Mouse (Mus musculus) cerebellum, postnatal 14 days (tissue): ENCODE measurements at regions not wholly inside any gene's neighbourhood (a gene's known extent, or its start where the extent isn't known, plus 50 kb on each side); places are given as distances from the start of the nearest gene placed in this dataset.
A peak's percentile ranks its signal among the peaks of the same experiment; 100 is the strongest.
"Not testable (repeated sequence)": the region's sequence is repeated elsewhere in the genome, so short reads cannot be mapped to it uniquely, and the experiment has no call there.

ENCODE experiments used
- DNase-seq, 2 experiments: peaks; one replicate each; pipeline ENCODE4 v3.0.0; 2021; ENCODE audit warnings: mixed read lengths in 2 of 2

DNA sequence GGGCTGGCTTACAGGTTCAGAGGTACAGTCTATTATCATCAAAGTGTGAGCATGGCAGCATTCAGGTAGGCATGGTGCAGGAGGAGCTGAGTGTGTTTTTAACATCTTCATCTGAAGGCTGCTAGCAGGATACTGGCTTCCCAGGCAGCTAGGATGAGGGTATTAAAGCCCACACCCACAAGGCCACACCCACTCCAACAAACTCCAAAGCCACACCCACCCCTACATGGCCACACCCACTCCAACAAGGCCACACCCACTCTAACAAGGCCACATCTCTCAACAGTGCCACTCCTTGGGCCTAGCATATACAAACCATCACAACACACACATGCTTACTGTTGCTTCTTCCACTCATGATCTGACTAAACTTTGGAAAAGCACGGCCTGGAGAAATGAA lies 172.5 kb downstream of the Msrb3 start:
- DNase-seq: no peak

DNA sequence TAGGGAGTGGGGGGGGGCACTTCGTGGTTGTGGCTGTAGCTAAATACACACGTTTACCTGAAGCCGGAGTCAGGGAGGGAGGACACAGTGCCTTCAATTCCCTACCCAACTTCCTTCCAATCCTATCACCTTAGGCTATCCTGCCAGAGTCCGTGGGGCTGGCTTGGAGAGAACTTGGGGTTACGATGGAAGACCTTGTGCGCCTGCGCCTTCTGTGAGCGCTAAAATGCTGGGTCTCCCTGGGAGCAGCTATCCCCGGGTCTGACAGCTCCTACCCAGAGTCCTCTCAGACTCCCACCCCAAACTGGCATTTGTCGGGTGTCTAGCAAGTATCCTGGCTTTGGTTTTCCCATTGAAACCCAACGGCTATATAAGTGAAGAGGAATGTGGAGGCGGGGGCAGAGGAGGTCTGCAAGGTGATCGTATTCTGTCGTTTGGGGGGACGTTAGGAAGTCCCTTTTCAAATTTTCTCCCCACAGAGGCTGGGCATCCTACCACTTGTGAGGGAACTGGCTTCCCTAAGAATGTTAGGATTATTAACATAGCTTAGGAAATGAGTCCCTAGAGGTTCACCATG lies 176.9 kb downstream of the Msrb3 start:
- DNase-seq: no peak

DNA sequence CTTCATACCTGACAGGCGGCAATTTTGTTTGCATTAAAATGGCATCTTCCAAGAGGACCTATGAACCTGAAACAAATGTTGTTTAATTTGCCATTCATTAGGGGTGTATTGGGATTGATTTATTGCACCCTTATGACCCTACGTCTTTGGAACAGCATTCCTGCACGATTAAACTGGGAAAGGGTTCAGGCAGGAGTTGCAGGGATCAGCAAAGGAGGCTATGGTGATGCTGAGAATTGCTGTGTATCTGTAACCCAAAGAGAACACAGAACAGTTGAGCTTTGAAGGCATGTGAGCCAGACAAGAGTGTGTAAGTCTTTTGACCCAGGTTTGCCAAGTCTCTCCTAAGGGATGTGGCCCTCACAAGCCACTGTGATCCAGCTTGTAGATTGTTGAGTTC lies 177.9 kb downstream of the Msrb3 start:
- no peak for DNase-seq

DNA sequence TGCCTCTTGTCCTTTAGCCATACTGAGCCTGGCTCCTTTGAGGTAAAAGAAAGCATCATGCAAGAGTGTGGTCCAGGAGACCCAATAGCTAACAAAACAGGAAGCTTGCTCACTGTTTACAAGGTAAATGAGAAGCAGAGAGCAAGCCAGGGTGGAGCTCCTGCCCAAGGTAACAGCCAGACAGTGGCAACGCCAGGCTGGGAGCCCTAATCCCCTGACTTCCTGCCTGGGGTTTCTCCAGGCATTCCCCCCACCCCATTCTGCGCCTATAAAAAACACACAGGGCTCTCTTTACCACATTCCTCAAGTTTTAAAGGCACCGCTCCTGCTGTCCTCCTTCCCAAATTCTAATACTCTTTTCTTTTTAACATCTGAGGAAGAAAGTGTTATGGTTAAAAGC lies 178.8 kb downstream of the Msrb3 start:
- no peak for DNase-seq

DNA sequence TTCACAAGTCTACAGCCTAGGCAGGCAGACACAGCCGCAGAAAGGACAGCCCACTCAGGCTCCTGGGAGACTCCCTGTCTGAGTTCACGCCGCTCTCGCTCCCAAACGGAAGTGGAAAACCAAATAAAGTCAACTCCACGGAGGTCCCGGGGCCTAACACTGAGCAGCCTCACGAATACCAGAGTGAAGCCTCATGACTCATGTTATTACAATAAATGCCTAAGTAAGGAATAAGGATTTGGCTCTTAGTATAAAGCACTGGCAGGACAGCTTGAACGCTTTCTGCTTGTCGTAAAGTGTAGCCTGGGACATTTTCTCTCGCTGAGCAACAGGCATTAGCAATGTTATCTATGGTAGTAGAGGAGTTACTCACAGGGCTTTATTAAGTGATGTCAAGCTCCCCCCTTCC lies 181.7 kb downstream of the Msrb3 start:
- no peak for DNase-seq

DNA sequence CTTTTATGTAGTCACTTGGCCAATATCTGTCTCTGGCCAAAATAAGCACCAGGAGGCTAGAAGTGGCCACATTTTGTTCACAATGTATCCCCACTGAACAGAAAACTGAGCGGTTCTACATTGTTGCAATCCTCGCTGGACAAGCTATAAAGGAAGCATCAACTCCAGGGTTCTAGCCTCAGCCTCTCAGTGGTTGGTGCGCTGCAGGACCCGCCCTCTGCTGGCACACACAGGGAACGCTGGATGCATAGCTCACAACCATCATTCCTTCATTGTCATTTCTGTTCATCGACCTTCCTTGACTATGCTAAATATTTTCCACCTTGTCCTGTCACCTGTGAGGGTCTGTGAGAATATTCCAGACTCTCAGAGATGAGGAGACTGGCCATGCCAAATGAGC lies 182.5 kb downstream of the Msrb3 start:
- no peak for DNase-seq

DNA sequence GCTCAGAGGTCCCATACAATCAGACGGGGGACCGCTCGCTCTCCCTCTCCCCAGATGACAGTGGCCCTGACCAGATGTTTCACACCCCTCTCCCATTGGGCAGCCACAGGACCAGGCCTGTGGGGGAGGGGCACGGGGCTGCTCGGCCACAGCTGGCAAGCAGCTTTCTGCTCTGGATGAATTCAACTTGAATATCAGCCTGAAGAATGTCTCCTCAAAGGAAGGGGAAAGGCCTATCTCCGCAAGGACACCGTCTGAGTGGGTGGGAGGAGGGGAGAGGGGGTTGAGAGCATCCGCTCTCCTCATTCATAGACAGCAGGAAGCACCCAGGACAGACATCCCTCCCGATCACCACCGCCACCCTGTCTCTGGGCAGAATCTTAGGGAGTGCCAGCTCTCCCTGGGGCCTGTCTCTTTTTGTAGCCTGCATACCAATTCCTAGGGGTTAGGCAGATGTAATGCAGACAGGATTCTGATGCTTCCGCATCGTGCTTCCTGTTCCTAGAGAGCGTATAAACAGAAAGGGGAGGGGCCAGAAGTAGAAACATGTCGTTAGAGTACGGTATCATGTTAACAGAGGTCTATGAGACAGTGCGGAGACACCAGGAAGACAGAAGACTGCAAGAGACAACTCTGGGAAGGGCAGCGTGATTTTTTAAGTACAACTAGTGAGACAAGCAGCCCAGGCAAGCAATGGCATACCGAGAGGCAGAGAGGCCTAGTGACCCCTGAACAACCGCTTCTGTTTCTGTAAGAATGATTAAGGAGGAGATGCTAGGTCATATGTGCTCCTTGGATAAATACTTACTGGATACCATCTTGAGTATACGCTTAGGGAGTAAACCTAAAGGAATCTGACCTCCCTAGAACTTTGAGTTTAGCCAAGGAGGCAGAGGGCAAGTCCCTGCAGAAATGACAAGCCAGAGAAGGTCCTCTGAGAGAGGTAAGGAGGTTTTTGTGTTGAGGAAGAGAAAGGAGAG lies 190.8 kb downstream of the Msrb3 start:
- DNase-seq: no peak

DNA sequence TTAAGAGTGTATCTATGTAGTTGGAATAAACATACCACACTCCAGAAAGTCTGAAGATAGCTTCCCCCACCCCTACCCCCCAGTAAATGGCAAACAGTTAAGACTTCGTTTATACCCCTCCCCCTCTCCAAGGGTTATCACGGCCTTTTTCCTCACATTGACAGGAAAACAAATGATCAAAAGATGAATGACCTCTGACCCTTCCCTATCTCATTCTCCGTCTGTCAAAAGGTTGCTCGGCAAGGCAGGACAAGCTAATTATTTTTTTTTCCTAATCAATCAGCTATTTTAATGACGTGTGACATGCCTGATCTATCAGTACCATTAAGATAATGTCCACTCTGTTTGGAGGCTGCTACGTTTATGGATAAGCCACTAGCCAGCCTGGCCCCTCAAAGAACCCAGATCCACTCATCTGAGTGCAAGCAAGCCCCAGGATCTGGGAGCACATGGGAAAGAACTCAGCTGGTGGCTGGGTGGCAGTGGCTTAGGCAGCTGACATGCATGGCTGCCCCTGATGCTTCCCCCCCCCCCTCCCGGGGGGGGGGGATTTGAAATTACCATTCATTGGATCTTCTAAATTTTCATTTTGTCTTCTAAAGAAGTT lies 192.1 kb downstream of the Msrb3 start:
- no peak for DNase-seq

DNA sequence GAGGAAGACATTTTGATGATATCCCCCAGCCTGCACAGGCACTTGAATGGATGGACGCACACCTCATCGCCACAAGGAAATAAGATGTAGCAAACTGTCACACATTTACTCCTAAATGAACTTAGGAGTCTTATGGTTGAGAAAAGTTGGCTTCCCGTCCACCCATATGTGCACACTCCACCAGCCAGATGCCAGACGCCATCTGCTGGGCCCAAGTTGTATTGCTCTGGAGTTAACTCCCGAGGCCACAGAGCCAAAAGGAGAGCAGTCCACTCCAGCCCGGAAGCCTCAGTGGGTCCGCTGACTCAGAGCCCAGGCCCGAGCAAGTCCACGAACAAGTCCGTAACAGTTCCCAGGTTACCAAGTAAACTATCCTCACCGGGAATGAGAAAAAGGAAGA lies 197.1 kb downstream of the Msrb3 start:
- peak; percentile 86 to 87 for DNase-seq

DNA sequence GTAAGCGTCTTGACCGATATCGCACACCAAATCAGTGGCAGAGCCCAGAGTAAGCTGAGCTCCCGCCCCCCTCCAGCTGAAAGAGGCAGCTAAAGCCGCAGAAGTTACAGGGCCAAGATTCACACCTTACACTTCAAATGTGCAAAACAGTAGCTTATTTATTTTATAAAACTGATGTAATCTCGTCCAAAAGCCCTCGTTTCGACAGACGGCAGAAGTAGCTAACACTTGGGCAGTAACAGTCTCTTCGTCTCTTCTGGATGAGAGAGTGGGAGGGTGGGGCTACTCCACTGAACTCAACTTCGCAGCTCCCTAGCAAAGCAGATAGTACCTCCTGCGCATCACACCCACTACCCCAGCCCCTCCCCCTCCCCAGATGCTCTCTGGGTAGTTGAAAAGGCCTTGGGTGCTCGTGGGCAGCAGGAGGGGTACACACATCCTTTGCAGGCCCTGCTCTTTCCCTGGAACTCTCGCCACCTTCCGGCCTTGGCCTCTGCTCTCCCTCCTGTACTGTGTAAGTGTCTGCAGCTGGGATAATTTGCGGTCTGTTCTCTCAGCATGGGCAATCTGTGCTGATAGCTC lies 201.5 kb downstream of the Msrb3 start:
- DNase-seq: no peak

DNA sequence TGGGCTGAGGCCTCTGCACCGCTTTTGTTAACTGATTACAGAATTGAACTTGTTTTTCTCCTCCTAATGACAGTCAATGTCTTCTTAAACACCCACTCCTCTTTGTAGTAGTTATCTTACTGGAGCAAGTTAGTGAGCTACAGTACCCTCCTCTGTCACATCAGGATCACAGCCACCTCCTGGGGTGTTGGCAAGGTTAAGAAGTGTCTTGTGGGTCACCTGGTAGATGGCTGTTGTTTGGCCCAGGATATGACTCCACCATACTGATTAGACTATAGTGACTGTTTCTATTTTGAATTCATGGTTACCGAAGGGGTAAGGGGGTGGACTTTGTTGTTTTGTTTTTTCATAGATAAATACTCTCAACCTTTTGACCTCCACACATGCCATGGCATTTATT lies 202.4 kb downstream of the Msrb3 start:
- DNase-seq: no peak

DNA sequence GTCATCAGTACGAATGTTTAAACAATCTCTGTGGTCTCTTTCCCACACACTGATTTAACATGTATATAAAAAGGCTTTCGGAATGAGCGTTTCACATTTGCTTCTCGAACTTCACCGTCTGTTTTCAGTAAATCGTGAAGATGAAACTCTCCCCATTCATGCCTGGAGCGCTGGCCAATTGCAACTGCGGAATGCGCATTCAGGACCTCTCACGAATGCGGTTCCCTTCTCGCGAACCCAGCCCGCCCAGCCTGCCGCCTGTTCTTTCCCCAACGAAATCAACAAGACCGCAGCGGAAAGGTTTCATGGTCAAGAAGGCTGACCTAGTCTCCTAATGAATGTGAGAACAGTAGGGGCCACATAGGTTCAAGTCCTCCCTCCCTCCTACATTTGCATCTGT lies 204.4 kb downstream of the Msrb3 start:
- DNase-seq: no peak

DNA sequence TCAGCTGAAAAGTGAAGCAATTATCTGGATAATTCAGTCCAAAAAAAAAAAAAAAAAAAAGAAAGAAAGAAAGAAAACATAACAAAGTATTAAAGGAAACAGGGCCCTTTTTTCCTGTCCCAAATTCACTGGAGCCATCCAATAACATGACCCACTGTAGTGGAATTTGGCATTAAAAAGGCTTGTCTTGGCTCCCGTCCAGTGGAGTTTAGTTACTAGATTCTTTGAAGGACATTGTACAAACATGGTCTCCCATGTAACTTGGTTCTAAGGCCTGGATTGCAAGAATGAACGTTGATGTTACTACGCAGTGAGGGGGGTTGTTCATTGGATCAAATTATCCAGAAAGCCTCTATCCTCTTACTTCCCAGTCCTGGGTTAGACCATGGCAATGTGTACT lies 207.4 kb downstream of the Msrb3 start:
- peak in 1 of 2 experiments; percentile 23 for DNase-seq

DNA sequence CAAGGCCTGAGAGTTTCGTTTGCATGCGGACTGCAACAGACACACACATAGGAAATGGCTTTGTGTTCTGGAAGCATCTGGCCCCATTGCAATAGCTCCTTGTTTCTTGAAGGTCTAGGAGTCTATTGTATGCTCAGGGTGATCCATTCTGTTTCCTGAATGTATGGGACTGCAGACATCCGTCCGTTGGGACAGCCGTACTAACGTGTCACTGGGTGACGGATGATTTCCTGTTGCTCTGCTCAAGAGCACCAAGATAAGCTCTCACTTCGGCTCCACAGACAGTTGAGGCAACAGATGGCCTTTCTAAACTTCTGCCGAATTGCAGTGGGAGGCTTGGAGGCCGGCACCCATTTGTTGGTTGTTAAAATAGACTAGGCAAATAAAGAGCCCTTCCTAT lies 209.9 kb upstream of the Hmga2 start:
- no peak for DNase-seq

DNA sequence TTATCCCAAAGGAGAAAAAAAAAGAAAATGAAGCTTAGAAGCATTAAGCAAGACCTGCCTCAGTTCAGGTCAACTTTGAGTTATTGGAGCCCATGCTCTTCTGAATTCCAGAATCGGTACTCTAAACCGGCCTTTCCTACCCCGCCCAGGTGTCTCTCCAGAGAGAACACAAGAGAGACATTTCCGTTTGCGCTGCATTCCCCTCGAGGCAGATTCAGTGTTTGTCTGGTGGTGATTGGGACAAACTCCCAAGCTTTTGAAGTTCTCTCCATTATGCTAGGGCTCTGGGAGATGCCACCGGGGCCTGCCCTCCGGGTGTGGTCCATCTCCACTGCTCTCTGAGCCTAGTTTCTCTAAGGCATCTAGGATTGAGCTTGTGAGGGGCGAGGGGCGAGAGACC lies 205.8 kb upstream of the Hmga2 start:
- no peak for DNase-seq

DNA sequence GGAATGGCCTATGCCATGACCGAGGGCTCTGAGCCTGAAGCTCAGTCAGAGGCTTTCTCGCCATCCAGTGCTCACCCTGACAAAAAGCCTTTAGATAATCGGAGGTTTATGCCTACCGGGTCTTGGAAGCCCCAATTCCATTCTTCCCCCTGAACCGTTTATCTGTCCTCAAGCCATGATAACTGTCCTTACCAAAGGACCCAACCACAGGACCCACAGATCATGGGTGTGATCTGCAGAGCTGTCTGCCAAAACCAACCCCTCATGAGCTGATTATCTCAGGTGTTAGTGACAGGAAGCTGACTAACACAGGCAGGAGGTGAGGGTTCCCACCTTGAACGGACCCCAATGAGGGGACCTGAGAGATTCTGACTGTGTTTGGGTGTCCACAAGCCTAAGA lies 203.7 kb upstream of the Hmga2 start:
- no peak for DNase-seq

DNA sequence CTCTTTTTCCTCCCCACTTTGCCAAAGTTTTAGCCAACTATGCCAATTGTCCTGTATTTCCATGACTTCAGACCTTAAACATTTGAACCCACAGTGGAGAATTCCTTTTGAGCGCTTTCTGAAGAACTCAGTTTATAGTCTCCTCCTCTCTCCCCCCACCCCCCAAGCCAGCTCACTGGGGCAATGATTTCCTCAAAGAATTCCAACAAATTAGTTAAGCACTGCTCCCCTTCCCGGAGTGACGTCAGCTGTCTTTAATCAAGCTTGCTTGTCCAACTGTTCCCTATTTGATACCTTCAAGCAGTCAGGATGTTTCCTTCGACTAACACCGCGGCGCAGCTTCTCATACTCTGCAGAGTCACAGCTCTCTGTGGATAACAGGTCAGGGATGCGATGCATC lies 202.0 kb upstream of the Hmga2 start:
- no peak for DNase-seq

DNA sequence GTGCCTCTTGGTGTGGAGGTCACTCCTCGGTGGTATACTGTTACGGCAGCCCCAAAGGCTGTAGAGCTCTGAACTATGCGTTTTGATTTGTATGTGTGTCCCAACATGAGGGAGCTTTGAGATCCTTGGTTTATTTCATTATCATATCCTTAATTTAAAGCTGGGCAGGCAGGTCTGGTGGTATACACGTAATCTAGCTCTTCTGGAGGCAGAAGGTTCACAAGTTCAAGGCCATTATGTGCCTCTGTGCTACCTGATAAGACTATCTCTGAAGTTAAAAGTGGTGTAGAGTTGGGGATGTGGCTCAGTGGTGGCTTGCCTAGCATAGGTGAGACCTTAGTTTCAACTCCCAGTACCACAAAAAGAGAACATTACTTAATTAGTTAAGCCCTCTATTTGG lies 199.1 kb upstream of the Hmga2 start:
- no peak for DNase-seq

DNA sequence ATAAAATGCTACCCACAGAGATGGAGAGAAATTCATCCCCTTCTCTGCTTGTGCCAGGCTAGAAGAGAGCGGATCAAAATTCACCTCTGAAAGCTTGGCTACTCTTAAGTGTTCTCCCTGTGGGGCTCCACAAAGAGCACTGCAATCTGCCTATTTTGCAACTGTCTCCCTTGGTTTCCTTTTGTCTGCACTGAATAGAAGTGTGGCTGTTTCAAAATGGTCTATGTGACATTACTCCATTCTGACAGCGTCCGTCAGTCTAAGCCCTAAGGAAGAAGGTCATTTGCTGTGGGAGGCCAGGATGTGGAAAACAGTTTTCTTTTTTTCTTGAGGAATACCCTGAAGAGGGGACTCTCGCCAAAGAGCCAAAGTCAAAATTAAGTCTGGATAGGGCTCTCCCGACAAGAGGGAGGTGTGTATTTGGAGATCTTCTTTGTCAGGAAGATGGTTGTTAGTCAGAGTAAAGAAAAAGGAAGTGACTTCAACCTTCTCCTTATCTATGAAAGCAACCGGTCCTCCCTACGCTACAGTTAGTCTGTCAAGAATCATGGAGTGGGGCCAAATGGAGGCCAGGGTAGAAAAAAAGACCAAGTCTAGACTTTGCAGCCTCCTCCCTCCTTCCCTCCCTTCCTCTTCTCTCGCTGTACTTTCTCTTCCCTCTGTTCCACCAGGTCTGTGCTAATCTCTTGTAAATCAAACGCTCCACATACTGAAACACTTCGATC lies 198.2 kb upstream of the Hmga2 start:
- no peak for DNase-seq

DNA sequence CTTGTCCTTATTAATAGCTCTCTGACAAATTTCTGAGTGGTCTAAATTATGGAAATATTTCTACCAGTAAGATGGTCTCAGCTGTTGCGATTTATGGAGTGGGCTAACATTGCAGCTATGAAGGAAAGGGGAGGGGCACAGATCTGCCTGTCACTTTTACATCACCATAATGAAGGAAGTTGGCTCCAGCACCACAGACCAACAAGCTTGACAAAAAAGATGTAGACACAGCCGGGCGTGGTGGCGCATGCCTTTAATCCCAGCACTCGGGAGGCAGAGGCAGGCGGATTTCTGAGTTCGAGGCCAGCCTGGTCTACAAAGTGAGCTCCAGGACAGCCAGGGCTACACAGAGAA lies 191.4 kb upstream of the Hmga2 start:
- DNase-seq: not testable (repeated sequence)

DNA sequence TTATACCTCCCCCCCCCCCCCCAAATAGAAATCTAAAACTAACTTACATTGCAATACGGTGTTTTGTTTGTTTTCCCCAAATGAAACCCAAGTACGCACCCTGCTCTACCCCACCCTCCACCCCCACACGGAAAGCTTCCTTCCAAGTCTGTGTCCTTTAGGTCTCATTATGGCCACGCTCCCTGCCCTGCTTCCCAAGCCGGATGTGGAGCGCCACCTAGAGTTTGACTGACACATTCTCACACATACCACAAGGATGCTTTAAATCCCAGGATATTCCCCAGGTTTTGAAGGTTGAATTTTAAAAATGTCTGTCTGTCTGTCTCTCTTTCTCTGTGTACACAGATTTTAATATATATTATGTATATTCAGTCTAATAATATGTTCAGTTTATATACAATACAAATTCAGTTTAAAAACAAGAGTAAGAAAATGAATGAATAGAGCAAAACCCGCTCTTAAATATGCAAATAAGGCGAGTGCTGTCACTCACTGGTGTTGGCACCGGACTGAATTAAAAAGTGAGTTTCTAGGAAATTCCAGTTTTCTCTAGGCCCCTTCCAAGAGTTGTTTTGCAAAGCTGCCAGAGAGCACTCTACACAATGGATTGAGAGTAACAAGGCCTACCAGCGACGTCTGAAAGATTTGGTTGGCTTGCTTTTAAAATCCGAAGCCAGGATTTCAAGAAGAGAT lies 190.9 kb upstream of the Hmga2 start:
- peak; percentile 73 to 84 for DNase-seq

DNA sequence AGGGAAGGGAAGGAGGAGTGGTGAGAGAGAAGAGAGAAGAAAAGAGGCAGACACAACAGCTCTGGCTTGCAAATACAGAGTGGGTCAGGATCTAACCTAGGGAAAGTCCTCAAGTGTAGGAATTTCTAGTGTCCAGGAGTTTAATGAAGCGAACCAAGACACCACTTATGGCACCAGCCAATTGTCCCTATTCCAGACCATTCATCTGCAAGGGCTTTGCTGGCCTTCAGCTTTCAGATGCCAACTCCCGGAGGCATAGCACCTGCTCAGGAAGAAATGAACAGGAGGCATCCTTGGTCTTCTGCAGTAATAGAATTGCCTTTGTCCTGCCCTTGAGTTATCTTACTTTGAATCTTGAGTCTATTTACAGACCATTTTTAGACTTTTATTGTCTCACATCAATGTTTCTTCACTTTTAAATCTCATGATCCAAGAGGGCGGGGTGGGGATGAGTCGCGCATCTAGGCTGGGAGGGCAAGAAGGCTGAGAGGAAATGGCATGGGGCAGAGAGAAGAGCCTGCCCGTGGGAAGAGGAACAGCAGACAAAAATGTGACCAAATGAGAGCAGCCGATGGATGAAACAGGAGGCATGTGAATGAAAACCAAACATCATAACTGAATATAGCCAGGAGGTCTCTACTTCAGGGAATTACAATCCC lies 190.1 kb upstream of the Hmga2 start:
- DNase-seq: peak; percentile 73 to 77
